Mouse (Mus musculus) limb, embryonic 14.5 days (tissue): ENCODE measurements around the gene Eif2b2. TPM values are rescaled to one million over a fixed set of nuclear protein-coding genes. Genes with fewer than 3 reads are reported as not detected.

Source experiments
- ATAC-seq: fragments of 200-750 bp; cut with Nextera tagmentation; 2 replicates; pipeline ENCODE4 v1.8.0; 2017; ENCODE audit warnings: low read depth, moderate number of reproducible peaks, moderate TSS enrichment; ENCODE audit not compliant: low FRiP score
- DNase-seq: peaks from one replicate; pipeline ENCODE4 v3.0.0-alpha.2; 2015; ENCODE audit warnings: low spot score
- H3K27ac ChIP-seq: fragments of 300-500 bp; sonication (generic); replicated peaks from 2 replicates; pipeline ENCODE4 v1.5.1; 2014; ENCODE audit warnings: low read depth, mild to moderate bottlenecking, low read length, moderate library complexity, mixed read lengths
- H3K27me3 ChIP-seq: fragments of 300-500 bp; sonication (generic); 2 replicates; pipeline ENCODE4 v1.6.1; 2014; ENCODE audit warnings: low read length, mixed read lengths; ENCODE audit not compliant: control insufficient read depth, insufficient read depth
- H3K36me3 ChIP-seq: fragments of 300-500 bp; sonication (generic); 2 replicates; pipeline ENCODE4 v1.6.1; 2014; ENCODE audit warnings: mild to moderate bottlenecking, low read length, moderate library complexity, mixed read lengths; ENCODE audit not compliant: control insufficient read depth, insufficient read depth
- H3K4me1 ChIP-seq: fragments of 300-500 bp; sonication (generic); 2 replicates; pipeline ENCODE4 v1.6.1; 2014; ENCODE audit warnings: antibody characterized with exemption, low read length, mixed read lengths; ENCODE audit not compliant: control insufficient read depth, insufficient read depth
- H3K4me2 ChIP-seq: fragments of 300-500 bp; sonication (generic); replicated peaks from 2 replicates; pipeline ENCODE4 v1.6.1; 2014; ENCODE audit warnings: low read depth, mild to moderate bottlenecking, low read length, moderate library complexity; ENCODE audit not compliant: severe bottlenecking
- H3K4me3 ChIP-seq: fragments of 300-500 bp; sonication (generic); replicated peaks from 2 replicates; pipeline ENCODE4 v1.5.1; 2014; ENCODE audit warnings: low read length
- H3K9ac ChIP-seq: fragments of 300-500 bp; sonication (generic); 2 replicates; pipeline ENCODE4 v1.6.1; 2014; ENCODE audit warnings: mild to moderate bottlenecking, low read depth, low read length, moderate library complexity; ENCODE audit not compliant: severe bottlenecking
- H3K9me3 ChIP-seq: fragments of 300-500 bp; sonication (generic); 2 replicates; pipeline ENCODE4 v1.6.1; 2016; ENCODE audit warnings: low read length; ENCODE audit not compliant: control insufficient read depth
- POLR2A ChIP-seq: fragments of 200-500 bp; IDR thresholded peaks from 2 replicates; pipeline ENCODE4 v1.8.0; 2012; ENCODE audit warnings: inconsistent platforms, mild to moderate bottlenecking, moderate library complexity, borderline replicate concordance; ENCODE audit not compliant: insufficient read depth, insufficient read length; ENCODE audit errors: extremely low read depth
- WGBS: fragments of 180-500 bp; shearing (Covaris S2); extraction: QIAGEN DNeasy Blood & Tissue Kit; methylation state at CpG from one replicate; pipeline ENCODE4 v1.1.7; 2014; 5-methylcytosine and 5-hydroxymethylcytosine counted together
- polyA plus RNA-seq, 2 experiments: library from polyadenylated mRNA; depleted of rRNA in 1 of 2; stranded (reverse) in 1 of 2; unstranded in 1 of 2; fragments of >200 nt; fragmentation: Nextera tagmentation in 1 of 2; extraction: Ambion mirVana in 1 of 2; gene quantifications; 2 replicates each; pipeline versions ENCODE4 v1.2.1 to v1.2.3; 2012 to 2014

The Eif2b2 gene
- polyA plus RNA-seq (2012; rRNA removed) (109 and 128 TPM in 2 replicates), polyA plus RNA-seq (2014; fragmentation: Nextera tagmentation; extraction: Ambion mirVana) (78.2 and 79.6 TPM in 2 replicates)

DNA sequence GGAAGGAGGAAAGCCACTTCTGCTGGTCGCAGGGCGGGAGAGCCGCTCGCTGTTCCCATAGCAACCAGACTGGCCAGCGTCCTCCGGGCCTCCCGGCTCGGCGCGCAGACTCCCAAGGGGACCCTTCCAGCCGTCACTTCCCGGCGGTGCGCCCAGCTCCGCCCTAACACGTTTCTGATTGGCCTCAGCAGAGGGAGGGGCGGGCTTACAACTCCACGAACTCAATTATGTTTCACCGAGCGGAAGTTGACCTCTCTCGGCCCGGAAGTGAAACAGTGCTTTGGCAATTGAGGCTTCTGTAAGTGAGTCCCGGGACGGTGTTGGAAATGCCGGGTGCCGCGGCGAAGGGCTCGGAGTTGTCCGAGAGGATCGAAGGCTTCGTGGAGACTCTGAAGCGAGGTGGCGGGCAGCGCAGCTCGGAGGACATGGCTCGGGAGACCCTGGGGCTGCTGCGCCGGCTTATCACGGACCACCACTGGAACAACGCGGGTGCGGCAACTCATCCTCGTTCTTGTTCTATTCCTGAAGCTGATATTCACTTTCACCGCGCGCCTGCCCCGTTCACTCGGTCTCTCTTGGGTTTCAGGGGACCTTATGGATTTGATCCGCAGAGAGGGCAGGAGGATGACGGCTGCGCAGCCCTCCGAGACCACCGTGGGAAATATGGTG lies at the start of gene Eif2b2:
TSS of gene Eif2b2 (plus strand) at position 246 of the 669 bp plus-strand sequence.
- ATAC-seq = peak; percentile 100
- Histone ChIP-seq H3K9ac (peak within 1 kb of the TSS; percentile 66), H3K9me3 (no peaks in the 10 kb centered on the region), H3K27me3 (no peaks in the 10 kb centered on the region), H3K27ac (peak within 1 kb of the TSS; percentile 74), H3K4me1 (peaks cover 18% of the 10 kb centered on the region), H3K36me3 (peaks cover 37% of the 10 kb centered on the region), H3K4me3 (peak within 1 kb of the TSS; percentile 86), H3K4me2 (peak within 1 kb of the TSS; percentile 83)
- 0 out of 2 replicates have a peak, but pooled peaks have one; percentile 45 for TF ChIP-seq POLR2A
- under 1% methylated on average over 49 of the region's 54 CpGs for WGBS
- peak; percentile 96 for DNase-seq

DNA sequence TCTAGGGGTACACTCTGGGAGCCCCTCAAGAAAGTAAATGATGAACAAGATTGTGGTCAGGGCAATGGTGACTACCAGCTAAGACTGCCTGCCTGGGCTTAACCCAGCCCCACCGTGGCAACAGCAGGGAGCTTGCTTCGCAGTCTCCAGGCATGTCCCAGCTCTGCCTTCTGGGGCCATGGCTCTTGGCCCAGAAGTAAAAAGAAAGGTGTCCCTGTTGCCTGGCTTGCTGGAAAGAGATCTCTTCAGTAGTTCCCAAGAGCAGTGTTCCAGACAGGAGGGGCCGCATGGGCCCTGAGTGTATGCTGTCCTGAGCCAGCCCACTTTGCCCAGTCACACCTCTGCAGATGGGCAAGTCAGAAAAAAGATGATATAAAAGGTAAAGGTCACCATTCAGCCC lies 49.4 kb upstream of the Eif2b2 start:
- Histone ChIP-seq H3K4me2 (no peak overlapping the region), H3K27me3 (no peaks in the 10 kb centered on the region), H3K9ac (0 out of 2 replicates have a peak overlapping the region, but pooled peaks have one; percentile 17), H3K4me3 (no peak overlapping the region), H3K4me1 (peaks cover 8% of the 10 kb centered on the region; the same call in 1 of the 2 replicates), H3K9me3 (no peaks in the 10 kb centered on the region), H3K27ac (no peak overlapping the region), H3K36me3 (peaks cover 37% of the 10 kb centered on the region)
- WGBS = 50% methylated on average over 3 of the region's 3 CpGs
- no peak for DNase-seq
- TF ChIP-seq POLR2A = no peak
- ATAC-seq = 0 out of 2 replicates have a peak, but pooled peaks have one; percentile 11

DNA sequence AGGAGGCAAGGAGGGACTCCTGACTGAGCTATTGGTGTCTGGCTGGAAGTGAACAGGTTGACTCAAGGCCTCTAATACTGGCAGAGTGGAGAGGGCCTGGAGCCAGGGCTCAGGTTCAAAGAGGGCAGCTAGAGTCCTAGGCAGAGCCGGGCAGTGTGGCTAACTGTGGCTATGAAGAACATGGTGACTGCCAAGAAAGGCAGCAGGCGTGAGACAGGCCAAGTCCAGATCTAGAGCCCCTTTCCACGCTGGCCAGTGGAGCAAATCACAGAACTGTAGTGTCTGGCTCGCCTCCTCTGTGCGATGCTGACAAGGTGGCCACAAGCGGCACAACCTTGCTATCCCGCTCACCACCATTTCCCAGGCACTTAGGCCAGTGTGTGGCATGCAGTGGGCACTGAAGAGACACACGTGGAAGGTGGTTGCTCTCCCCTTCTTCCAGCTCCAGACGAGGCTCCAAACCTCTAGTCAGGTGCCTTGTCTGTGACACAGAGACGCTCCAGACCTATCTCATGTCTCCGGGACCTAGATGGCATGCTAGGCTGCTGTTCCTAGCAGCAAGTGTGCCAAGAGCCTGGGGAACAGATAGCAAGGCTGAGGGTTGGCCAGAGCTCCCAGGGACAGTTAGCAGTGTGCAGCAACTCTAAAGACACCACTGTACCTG lies 48.9 kb upstream of the Eif2b2 start:
- Histone ChIP-seq H3K27ac (no peak overlapping the region), H3K9ac (0 out of 2 replicates have a peak overlapping the region, but pooled peaks have one; percentile 17), H3K4me1 (peaks cover 14% of the 10 kb centered on the region; the same call in 1 of the 2 replicates), H3K4me3 (no peak overlapping the region), H3K4me2 (no peak overlapping the region), H3K36me3 (peaks cover 35% of the 10 kb centered on the region), H3K9me3 (no peaks in the 10 kb centered on the region), H3K27me3 (no peaks in the 10 kb centered on the region)
- TF ChIP-seq POLR2A = no peak
- DNase-seq (no peak), ATAC-seq (no peak)
- 88% methylated on average over 11 of the region's 11 CpGs for WGBS

DNA sequence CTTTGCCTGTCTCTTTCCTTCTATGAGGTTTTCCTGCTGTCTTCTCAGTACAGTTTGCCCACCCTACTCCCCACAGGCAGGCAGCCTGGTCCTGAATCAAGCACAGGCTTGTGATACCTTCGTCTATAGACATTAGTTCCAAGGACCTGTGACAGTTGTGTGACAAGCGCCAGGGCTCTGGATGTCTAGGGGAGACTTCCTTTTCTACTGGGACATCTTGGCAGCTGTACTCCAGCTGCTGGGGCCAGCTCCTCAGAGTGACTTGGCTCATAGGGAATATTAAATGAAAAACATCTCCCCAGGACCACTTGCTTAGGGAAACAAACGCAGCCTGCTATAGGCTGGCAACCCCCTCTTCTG lies 48.4 kb upstream of the Eif2b2 start:
- Histone ChIP-seq H3K27ac (no peak overlapping the region), H3K36me3 (peaks cover 31% of the 10 kb centered on the region), H3K9ac (no peak overlapping the region), H3K4me1 (peaks cover 19% of the 10 kb centered on the region), H3K4me3 (no peak overlapping the region), H3K9me3 (no peaks in the 10 kb centered on the region), H3K27me3 (no peaks in the 10 kb centered on the region), H3K4me2 (no peak overlapping the region)
- DNase-seq (no peak), ATAC-seq (no peak)
- WGBS = 74% methylated on average over 3 of the region's 3 CpGs
- no peak for TF ChIP-seq POLR2A

DNA sequence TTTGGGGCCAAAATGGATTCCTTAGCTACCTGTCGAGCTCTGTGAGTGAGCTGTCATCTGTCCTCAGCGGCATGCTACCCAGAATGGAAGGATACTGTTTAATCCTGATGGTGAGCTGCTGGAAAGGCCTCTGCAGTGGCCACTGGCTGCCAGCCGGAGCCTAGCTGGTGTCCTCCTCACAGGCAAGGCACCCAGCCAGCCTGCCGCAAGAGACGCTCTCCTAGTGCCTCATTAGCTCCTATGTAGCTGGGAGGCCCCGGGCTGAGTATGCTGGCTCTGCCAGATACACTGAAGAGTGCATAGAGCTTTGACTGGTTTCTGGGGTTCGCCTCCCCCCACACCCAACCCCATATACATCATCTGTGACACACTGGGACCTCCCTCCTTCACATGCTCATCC lies 45.3 kb upstream of the Eif2b2 start:
- no peaks in the 10 kb centered on the region for H3K9me3 ChIP-seq
- no peak overlapping the region for H3K4me3 ChIP-seq
- ATAC-seq (no peak), DNase-seq (no peak)
- 0 out of 2 replicates have a peak overlapping the region, but pooled peaks have one; percentile 4 for H3K9ac ChIP-seq
- no peak overlapping the region for H3K27ac ChIP-seq
- peaks cover 15% of the 10 kb centered on the region; the same call in 1 of the 2 replicates for H3K36me3 ChIP-seq
- H3K4me1 ChIP-seq = peaks cover 29% of the 10 kb centered on the region
- H3K4me2 ChIP-seq = 0 out of 2 replicates have a peak overlapping the region, but pooled peaks have one; percentile 66
- no peak for TF ChIP-seq POLR2A
- 64% methylated on average over 7 of the region's 7 CpGs for WGBS
- H3K27me3 ChIP-seq = no peaks in the 10 kb centered on the region
